Mouse (Mus musculus): ENCODE results near the gene Hus1.

DNA sequence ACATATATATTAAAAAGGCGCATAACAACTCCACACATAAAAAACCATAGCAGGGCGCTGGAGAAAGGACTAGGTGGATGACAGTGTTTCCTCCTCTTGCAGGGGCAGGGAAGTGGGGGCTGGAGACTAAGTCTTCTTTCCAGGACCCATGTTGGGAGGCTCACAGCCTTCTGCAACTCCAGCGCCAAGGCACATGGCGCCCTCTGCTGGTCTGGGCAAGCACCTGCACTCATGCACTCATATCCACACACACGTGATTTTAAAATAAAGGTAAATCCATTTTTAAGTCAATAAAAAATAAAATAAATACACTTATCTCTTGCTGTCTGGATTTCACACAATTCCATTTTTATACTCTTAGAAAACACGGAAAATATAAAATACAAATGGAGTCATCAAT lies 54.0 kb downstream of the Hus1 start:
- TF ChIP-seq CTCF (IDR thresholded peaks at IDR 0.05; ENCODE audit: extremely low read depth, insufficient read length, insufficient replicate concordance, low read depth, low read length) (peak; percentile 67; the same call in 1 of the 2 replicates), POLR2A (IDR thresholded peaks at IDR 0.05; ENCODE audit: low read depth, low read length) (no peak)
